Mouse (Mus musculus) liver, embryonic 14.5 days (tissue): ENCODE measurements around the gene Nrp2.

Experiments used
- CTCF ChIP-seq: IDR thresholded peaks from 2 replicates; pipeline ENCODE4 v1.5.1; 2016; ENCODE audit warnings: antibody characterized with exemption, low read depth, control low read depth
- EP300 ChIP-seq: IDR thresholded peaks from 2 replicates; pipeline ENCODE4 v1.6.1; 2016; ENCODE audit warnings: antibody characterized with exemption, low read depth

GRCm38 (mm10) chr1:62825822-62826765 lies 123.0 kb downstream of the Nrp2 start:
- TF ChIP-seq CTCF, result no peak
- TF ChIP-seq EP300, result no peak
